In genomic region chr1:65075607-65076006, GRCm38 (mm10) we compare ENCODE assay signal across 20 mouse cellular contexts. TPM values are rescaled to one million over a fixed set of nuclear protein-coding genes. Genes with fewer than 3 reads are reported as not detected.
DNase-seq lines count a peak whose midpoint lies in the region; ATAC-seq lines count a peak whose summit lies in the region.
"Had no signal": no experiment of that assay in that cellular context is flagged by ENCODE, and none has a peak within 500 bp of the region (broad histone marks: within the 10 kb centered on the region; RNA-seq: fewer than 3 reads in every experiment).

No protein-coding gene starts in this region.

- no peaks in the 10 kb centered on the region for H3K36me3 ChIP-seq in kidney, embryonic 14.5 days (ENCODE audit: control insufficient read depth, insufficient read depth, low read length)
- H3K36me3 ChIP-seq: embryonic facial prominence, embryonic 13.5 days; forebrain, embryonic 15.5 days had no signal

- H3K27me3 ChIP-seq in kidney, embryonic 14.5 days (ENCODE audit: control insufficient read depth, insufficient read depth, low read length): no peaks in the 10 kb centered on the region
- H3K27me3 ChIP-seq: embryonic facial prominence, embryonic 13.5 days; forebrain, embryonic 15.5 days had no signal

- H3K4me2 ChIP-seq in kidney, embryonic 14.5 days (replicated peaks; ENCODE audit: low read depth, low read length): no peak overlapping the region
- H3K4me2 ChIP-seq: embryonic facial prominence, embryonic 13.5 days; forebrain, embryonic 15.5 days had no signal

- no peak overlapping the region for H3K4me3 ChIP-seq in kidney, embryonic 14.5 days (ENCODE audit: low read length)
- H3K4me3 ChIP-seq: embryonic facial prominence, embryonic 13.5 days; forebrain, embryonic 15.5 days had no signal

- H3K4me1 ChIP-seq in kidney, embryonic 14.5 days (ENCODE audit: control insufficient read depth, insufficient read depth, low read length): no peaks in the 10 kb centered on the region
- H3K4me1 ChIP-seq: embryonic facial prominence, embryonic 13.5 days; forebrain, embryonic 15.5 days had no signal

- 24% methylated on average over 5 of the region's 5 CpGs for WGBS in kidney, embryonic 14.5 days

- H3K9me3 ChIP-seq in kidney, embryonic 14.5 days (ENCODE audit: control insufficient read depth, low read length): no peaks in the 10 kb centered on the region
- H3K9me3 ChIP-seq: embryonic facial prominence, embryonic 13.5 days; forebrain, embryonic 15.5 days had no signal

- no peak overlapping the region for H3K9ac ChIP-seq in kidney, embryonic 14.5 days (ENCODE audit: low read depth, low read length)
- H3K9ac ChIP-seq: embryonic facial prominence, embryonic 13.5 days; forebrain, embryonic 15.5 days; liver, embryonic 14.5 days had no signal

- DNase-seq in frontal cortex, postnatal 14 days (ENCODE audit: low spot score in 2 of 2): no peak
- no peak for DNase-seq in kidney, postnatal 14 days
- DNase-seq in 3T3-L1 (ENCODE audit: low read depth, low spot score) (peak; percentile 40), NIH3T3 (ENCODE audit: low read depth) (peak; percentile 52)
- no peak for DNase-seq in urinary bladder, postnatal 36 days (ENCODE audit: low spot score in 2 of 2)
- DNase-seq: cerebellum, adult 18-20 months; gastrocnemius, postnatal 36 days; layer of hippocampus, adult 9-11 months; left cerebral cortex, postnatal 4 days; thymus, postnatal 14 days had no signal

- peak; percentile 59 for ATAC-seq in frontal cortex, adult (ENCODE audit: low TSS enrichment)
- peak; percentile 57; the same call in 1 of the 2 replicates for ATAC-seq in kidney, embryonic 14.5 days (ENCODE audit: low FRiP score, low TSS enrichment)
- ATAC-seq in granulocyte monocyte progenitor cell, adult 5-6 weeks (replicated peaks; ENCODE audit: poor library complexity, severe bottlenecking): no peak
- ATAC-seq: forebrain, embryonic 15.5 days; intestine, embryonic 16.5 days had no signal

- no peak overlapping the region for H3K27ac ChIP-seq in kidney, embryonic 14.5 days (ENCODE audit: low read depth, low read length)
- H3K27ac ChIP-seq: embryonic facial prominence, embryonic 13.5 days; forebrain, embryonic 15.5 days; liver, embryonic 14.5 days had no signal

RNA-seq across cellular contexts. Expression of gene Crygc, which starts 2.1 kb away (rescaled TPM):
- not detected in 2 replicates for polyA plus RNA-seq in kidney, embryonic 14.5 days (2014; fragmentation: Nextera tagmentation; extraction: Ambion mirVana)
- total RNA-seq in granulocyte monocyte progenitor cell, adult 5-6 weeks (2014; fragmentation: Nextera tagmentation): not detected in 2 replicates
- total RNA-seq in granulocyte monocyte progenitor cell, adult 5-6 weeks (2017): not detected in 2 replicates
- total RNA-seq: adrenal gland, postnatal 36 days; gastrocnemius, postnatal 36 days; heart, postnatal 25 days; left cerebral cortex, postnatal 4 days; megakaryocyte-erythroid progenitor cell, adult 5-6 weeks had no signal
- polyA plus RNA-seq: embryonic facial prominence, embryonic 13.5 days; forebrain, embryonic 15.5 days; intestine, embryonic 16.5 days; liver, embryonic 14.5 days had no signal

RNA-seq across cellular contexts. Expression of gene Crygb, which starts 6.5 kb away (rescaled TPM):
- polyA plus RNA-seq in kidney, embryonic 14.5 days (2014; fragmentation: Nextera tagmentation; extraction: Ambion mirVana): not detected in 2 replicates
- not detected in 2 replicates for total RNA-seq in granulocyte monocyte progenitor cell, adult 5-6 weeks (2014; fragmentation: Nextera tagmentation)
- total RNA-seq in granulocyte monocyte progenitor cell, adult 5-6 weeks (2017): not detected in 2 replicates
- total RNA-seq: adrenal gland, postnatal 36 days; gastrocnemius, postnatal 36 days; heart, postnatal 25 days; left cerebral cortex, postnatal 4 days; megakaryocyte-erythroid progenitor cell, adult 5-6 weeks had no signal
- polyA plus RNA-seq: forebrain, embryonic 15.5 days; intestine, embryonic 16.5 days; liver, embryonic 14.5 days had no signal

RNA-seq across cellular contexts. Expression of gene Crygd, which starts 12.4 kb away (rescaled TPM):
- not detected in 2 replicates for polyA plus RNA-seq in kidney, embryonic 14.5 days (2014; fragmentation: Nextera tagmentation; extraction: Ambion mirVana)
- not detected in 2 replicates for total RNA-seq in granulocyte monocyte progenitor cell, adult 5-6 weeks (2014; fragmentation: Nextera tagmentation)
- not detected in 2 replicates for total RNA-seq in granulocyte monocyte progenitor cell, adult 5-6 weeks (2017)
- total RNA-seq: adrenal gland, postnatal 36 days; gastrocnemius, postnatal 36 days; heart, postnatal 25 days; left cerebral cortex, postnatal 4 days; megakaryocyte-erythroid progenitor cell, adult 5-6 weeks had no signal
- polyA plus RNA-seq: embryonic facial prominence, embryonic 13.5 days; forebrain, embryonic 15.5 days; intestine, embryonic 16.5 days; liver, embryonic 14.5 days had no signal

RNA-seq across cellular contexts. Expression of gene Cryge, which starts 24.7 kb away (rescaled TPM):
- not detected in 2 replicates for polyA plus RNA-seq in kidney, embryonic 14.5 days (2014; fragmentation: Nextera tagmentation; extraction: Ambion mirVana)
- not detected in 2 replicates for total RNA-seq in granulocyte monocyte progenitor cell, adult 5-6 weeks (2014; fragmentation: Nextera tagmentation)
- total RNA-seq in granulocyte monocyte progenitor cell, adult 5-6 weeks (2017): not detected in 2 replicates
- total RNA-seq: adrenal gland, postnatal 36 days; gastrocnemius, postnatal 36 days; heart, postnatal 25 days; left cerebral cortex, postnatal 4 days; megakaryocyte-erythroid progenitor cell, adult 5-6 weeks had no signal
- polyA plus RNA-seq: embryonic facial prominence, embryonic 13.5 days; forebrain, embryonic 15.5 days; intestine, embryonic 16.5 days; liver, embryonic 14.5 days had no signal

RNA-seq across cellular contexts. Expression of gene Cryga, which starts 27.6 kb away (rescaled TPM):
- not detected in 2 replicates for polyA plus RNA-seq in kidney, embryonic 14.5 days (2014; fragmentation: Nextera tagmentation; extraction: Ambion mirVana)
- total RNA-seq in granulocyte monocyte progenitor cell, adult 5-6 weeks (2014; fragmentation: Nextera tagmentation): not detected in 2 replicates
- 0.73 TPM in 1 of 2 replicates, not detected in the other for total RNA-seq in granulocyte monocyte progenitor cell, adult 5-6 weeks (2017)
- total RNA-seq: adrenal gland, postnatal 36 days; gastrocnemius, postnatal 36 days; heart, postnatal 25 days; megakaryocyte-erythroid progenitor cell, adult 5-6 weeks had no signal
- polyA plus RNA-seq: embryonic facial prominence, embryonic 13.5 days; forebrain, embryonic 15.5 days; intestine, embryonic 16.5 days; liver, embryonic 14.5 days had no signal

Comparison
In these comparisons a context has a peak if more than half of its experiments do, and no peak if none do; other contexts are left out.
1. DNase-seq: peak in 3T3-L1 (single experiment) and NIH3T3 (single experiment); none in frontal cortex, postnatal 14 days (0 of 2), kidney, postnatal 14 days (single experiment) and urinary bladder, postnatal 36 days (0 of 2).